Mouse (Mus musculus): ENCODE data around the gene Vdac1.

Vdac1 gene

DNA sequence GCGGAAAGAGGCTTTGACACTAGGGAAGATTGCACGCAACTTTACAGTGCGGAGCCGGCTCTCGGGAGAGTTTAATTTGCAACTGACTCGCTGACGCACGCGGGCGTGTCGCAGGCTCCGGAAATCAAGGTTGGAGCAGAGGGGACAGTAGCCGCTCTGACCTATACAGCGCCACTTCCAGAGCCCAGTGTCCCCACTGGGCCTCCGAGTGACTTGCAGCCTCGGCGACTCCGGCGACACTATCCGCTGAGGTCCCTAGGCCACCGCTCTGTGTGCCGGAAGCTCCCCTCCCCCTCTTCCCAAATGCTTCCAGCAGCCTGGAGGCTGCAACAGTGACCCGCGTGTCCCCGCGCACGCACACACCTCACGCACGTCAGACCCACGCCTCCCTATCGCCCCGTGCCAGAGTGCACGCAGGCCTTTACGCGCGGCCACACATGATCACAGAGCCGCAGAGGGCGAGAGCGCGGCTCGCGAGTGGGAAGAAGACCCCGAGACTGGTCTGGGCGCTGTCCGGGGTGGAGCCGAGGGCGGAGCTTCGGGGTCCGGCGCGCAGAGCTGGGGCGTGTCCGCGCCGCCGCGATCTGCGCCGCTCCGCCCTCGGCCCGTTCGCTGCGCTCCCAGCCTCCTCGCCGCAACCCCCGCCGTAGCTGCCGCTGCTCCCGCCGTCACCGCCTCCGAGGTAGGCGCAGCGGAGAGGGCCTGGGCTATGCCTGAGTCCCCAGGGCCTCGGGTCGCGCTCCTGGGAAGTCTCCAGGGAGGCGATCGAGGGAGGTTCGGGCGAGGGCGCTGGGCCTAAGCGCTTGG is at the start of gene Vdac1:
TSS of gene Vdac1 (plus strand) at position 390 of the 807 bp plus-strand sequence.
- peak; percentile 51 for DNase-seq (ENCODE audit: low spot score)

DNA sequence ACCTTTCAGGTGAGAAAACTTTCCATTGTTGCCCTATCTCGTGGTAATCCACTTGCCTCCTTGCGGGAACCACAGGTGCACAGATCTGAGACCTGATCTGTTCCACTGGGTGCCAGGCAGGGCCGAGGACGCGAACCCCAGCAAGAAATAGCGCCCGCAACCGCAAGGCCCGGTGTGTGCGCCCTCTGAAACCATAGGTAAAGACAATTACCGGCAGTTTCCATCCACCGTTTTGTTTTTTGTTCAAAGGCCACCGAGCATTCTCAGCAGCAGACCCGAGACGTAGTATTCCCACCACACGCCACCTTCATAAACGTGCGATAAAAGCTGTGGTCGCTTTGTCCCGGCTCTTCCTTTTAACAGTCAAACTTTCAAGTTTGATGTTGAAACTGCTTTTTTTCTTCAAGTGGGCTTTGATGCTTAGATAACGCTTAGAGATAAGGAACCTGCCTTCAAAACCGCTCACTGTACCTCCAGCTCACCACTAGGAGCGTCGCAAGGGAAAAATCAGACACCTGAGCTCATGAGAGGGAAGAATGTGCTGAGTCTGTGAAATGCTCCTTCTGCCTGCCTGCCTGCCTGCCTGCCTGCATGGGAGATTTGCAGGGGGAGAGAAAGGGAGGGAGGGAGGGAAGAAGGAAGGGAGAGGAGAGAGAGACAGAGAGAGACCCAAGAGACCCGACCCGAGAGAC is 46.4 kb upstream of the Vdac1 start:
- DNase-seq (ENCODE audit: low spot score): no peak

DNA sequence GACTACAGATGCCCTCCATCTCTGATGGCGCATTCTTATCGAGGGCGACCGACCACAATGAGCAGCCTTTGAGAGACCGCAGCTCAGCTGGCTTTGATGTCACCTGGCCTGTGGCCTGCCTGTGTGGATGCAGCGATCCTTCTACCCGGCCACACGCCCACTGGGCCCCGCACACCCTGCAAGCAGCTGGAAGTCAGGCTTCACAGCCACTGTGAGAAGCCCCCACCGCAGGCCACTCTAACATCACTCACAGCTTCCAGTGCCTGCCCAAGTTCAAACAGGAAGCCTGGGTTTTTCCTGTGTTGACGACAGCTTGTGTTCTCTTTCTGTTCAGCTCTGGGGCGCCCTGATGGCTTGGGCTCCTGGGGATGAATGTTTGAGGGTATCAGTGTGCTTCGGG is 42.2 kb upstream of the Vdac1 start:
- DNase-seq (ENCODE audit: low spot score): no peak

DNA sequence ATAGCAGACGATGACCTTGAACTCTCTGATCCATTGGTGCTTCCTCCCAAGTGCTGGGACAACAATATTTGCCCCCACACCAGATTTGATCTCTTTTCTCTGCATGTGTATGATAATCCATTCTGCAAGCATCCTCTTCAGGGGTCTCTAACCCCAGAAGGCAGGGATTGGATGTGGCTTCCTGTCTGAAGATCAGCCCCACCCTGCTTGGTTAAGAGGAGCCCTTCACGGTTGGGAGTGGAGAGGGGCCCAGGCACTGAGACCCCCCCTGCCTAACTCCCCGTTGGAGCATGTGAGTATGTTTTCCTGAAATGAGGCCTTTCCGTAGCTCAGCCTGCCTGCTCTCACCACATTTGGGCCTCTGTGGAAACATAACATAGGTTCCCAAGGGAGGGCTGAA is 41.0 kb upstream of the Vdac1 start:
- no peak for DNase-seq (ENCODE audit: low spot score)

DNA sequence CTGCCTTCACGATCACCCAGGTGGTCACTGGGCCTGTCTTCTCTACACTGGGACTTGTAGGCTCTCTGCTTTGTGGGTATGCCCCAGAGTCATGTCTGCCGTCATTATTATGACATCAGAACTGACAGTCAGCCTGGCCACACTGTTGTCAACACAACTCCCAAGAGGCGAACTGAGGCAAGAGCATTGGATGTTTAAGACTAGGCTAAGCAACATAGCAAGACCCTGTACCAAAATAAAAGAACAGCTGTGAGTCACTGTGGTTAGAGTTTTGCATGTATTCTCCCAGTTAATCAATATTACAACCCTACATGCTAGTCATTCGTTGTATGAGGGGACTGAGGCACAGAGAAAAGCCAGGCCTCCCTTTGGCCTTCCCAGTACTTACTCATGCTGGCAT is 40.1 kb upstream of the Vdac1 start:
- DNase-seq (ENCODE audit: low spot score): no peak

DNA sequence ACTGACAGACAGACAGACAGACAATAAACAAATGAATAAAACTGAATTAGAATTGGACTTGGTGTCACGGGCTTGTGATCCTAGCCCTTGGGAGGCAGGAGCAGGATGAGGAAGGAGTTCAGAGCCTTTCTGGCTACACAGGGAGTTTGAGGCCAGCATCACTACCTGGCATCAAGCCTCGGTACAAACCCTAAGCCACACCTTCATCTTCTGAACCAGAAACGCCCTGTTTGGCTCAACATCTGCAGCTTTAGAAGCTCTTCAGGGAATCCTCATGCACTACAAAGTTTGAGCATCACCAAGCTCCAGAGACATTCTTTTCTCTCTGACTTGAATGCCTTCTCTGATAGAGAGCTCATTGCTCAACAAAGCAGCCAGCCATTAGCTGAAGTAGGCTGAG is 39.1 kb upstream of the Vdac1 start:
- no peak for DNase-seq (ENCODE audit: low spot score)

DNA sequence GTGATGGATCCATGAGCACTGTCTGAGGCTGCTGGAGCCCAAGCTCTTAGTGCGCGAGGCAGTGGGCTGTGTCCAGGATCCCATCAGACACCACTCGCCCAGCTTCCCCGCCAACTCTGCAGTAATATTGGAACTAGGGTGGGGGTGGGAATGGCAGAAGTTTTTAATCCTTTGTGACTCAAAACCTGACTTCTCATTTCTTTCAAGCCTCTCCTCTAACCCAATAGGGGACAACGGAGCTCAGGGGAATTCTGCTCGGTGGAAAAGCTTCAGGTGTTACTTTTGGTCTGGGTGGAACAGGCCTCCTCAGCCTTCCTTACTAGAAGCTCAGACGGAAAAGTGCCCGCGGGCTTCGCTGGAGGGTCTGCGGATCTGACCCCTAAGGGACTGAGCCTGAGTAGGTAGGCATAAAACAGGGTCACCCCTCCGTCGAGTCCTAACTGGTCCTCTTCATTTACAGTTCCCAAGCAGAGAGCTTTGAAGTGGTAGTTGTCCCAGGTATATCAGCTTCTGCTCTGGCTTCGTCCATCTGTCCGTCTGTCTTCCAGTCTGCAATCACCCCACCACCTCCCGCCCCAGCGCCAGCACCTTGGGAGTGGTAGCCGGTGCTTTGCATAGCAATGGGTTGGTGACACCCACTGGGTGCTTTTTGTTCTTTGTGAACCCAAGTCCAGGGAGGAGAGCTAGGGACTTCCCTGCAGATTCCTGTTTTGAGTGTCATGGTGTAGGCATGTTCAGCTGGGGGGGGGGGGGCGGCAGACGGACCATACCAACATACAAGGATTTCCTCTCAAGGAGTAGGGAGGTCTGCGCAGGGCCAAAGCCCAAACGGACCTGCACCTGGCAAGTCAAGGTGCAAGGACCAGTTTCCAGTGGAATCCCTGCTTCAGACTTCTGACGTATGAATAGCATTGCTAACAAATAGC is 36.0 kb upstream of the Vdac1 start:
- DNase-seq (ENCODE audit: low spot score): no peak

DNA sequence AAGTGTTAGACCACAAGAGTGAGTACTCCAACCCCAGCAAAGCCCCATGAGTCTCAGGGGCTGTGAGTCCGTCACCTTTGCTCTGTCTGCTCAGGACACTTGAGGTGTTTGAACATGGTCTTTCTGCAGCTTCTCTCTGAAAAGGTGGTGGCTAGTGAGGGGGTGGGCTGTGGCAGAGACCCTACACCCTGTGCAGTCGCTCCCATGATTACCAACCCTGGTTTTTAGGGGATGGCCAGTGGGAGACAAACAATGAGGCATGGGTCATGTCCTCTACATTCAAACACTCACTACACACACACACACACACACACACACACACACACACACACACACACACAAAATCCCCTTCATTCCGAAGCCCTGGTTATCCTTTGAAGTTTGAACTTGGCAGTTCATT is 33.3 kb upstream of the Vdac1 start:
- no peak for DNase-seq (ENCODE audit: low spot score)

DNA sequence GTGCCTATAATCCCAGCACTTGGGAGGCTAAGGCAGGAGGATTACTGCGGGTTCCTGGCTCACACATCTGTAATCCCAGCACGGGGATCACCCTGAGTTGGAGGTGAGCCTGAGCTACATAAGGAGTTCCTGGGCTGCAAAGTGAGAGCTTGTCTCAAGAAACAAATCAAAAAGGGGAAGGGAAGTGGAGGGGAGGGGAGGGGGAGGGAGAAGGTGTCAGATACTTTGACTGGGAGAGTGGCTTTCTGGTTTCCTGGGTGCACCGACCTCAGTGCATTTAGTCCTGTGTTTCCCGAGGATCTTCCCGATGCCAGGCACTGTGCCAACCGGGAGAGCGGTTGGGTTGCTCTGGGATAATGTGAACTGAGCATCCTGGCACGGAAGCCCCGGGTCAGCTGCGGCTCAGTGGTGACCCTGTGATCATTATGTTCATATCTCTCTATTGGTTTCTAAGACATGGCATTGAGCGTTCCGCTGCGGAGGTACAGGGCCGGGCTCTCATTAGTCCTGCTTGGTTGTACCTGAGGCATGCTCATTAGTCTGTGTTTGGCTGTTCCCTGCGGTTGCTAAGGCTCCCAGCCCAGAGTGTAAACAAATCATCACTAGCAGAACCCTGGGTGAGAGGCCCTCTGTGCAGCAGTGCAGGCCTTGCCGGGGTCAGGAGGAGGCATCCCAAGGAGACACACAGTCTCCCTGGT is 28.1 kb upstream of the Vdac1 start:
- DNase-seq (ENCODE audit: low spot score): no peak

DNA sequence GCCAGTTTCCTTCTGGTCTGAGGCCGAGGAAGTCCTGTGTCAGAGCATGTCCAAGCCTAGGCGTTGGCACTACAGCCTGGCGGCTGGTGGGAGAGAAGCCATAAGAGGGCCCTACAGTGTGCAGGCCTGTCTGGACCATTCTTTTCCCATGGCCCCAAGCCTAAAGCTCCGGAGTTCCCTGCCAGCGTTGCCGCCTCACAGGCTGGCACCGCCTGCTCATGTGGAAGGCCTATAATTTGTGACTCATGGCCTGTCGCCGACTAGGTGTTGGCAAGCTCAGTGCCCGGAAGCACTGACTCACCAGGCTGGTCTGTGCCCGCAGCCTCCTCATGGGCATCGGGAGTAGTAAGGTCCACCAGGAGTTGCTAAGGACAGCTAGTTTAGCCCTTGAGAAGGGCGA is 27.0 kb upstream of the Vdac1 start:
- DNase-seq (ENCODE audit: low spot score): no peak

DNA sequence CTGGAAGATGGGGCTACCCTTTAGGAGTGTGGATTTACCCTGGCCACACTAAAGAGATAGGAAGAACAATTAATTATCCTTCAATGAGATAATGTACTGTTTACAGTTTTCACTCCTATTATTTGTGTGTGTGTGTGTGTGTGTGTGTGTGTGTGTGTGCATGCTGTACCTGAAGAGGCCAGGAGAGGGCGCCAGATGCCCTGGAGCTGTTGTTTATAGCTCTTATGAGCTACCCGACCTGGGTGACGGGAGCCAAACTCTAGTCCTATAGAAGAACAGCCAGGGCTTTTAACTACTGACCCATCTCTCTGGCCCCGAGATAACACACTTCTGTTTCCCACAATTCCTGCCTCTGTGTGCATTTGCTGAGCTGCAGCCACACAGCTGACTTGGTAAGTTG is 25.4 kb upstream of the Vdac1 start:
- DNase-seq (ENCODE audit: low spot score): no peak

DNA sequence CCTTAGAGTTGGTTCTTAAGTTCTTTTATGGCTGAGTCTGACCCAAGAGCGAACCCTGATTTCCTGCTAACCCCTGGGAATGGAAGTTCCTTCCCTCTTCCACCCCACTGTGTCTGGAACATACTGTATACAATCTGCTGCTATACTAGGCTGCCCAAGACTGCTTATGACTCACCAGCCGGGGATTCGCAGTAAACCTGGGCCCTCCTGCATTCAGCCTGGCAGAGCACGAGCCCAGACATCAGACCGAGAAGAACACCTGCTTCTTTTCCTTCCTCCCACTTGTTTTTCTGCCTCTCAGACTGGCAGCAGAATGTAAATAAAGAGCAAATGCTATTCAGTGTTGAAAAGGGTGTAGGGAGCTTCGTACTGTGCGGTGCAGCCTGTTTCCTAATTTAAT is 24.7 kb upstream of the Vdac1 start:
- DNase-seq (ENCODE audit: low spot score): no peak

DNA sequence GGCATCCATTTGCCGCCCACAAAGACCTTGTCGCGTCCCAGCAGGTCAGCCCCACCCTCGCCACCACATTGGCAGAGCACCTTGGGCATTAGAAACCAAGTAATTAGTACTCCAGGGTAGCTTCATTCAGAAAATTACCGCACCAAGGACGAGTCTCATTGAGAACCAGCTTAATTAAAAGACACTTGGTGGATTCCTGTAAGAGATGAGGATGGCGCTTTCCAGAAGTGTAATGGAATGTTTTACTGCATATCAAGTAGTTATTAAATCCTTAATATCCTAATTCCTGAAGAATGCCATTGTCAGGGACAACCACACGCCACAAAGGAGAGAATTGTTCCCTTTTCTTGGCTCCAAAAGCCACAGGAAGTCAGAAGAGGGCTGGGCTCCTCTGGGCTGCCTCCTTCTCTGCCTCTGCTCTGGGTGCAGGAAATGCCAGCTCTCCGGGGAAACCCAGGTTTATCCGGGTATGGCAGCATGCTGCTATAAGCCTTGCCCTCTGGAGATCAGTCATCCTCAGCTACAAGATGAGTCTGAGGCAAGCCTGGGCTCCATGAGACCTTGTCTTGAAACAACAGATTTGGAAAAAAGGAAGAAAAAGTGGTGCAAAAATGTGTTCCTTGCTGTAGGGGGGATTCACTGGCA is 22.9 kb upstream of the Vdac1 start:
- no peak for DNase-seq (ENCODE audit: low spot score)

DNA sequence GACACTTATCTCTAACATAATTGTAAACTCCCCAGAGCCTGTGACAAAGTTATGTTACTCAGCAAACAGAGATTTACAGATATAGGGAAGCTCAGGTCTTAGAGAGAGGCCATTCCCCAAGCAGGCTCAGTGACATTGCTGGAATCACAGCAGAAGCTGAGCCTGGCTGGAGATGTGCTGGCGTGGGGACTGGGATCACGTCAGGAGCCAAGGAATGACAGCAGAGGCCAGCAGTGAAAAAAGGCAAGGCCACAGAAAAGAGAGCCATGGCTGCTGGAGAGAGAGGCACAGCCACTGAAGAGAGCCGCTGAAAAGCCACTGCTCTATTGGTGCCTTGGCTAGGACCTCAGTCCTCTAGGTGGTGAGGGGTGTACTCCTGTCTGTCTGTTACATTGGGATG is 22.3 kb upstream of the Vdac1 start:
- no peak for DNase-seq (ENCODE audit: low spot score)

DNA sequence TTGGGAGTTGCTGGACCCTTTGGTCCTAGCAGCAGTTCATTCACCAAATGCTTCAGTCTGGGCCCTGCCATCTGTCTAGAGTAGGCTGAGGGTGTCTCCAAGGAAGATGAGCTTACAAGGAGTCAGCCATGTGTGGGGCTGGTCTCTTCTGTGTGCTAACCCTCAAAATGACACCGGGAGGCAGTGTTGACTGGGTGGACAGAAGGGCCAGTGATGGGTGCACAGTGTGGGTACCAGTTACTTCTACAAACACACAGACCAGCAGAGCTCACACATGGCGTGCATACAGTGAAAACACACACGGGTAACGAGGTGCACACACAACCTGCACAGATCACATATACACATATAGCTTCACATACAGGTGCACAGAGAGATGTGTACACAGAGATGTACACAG is 21.6 kb upstream of the Vdac1 start:
- DNase-seq (ENCODE audit: low spot score): no peak

DNA sequence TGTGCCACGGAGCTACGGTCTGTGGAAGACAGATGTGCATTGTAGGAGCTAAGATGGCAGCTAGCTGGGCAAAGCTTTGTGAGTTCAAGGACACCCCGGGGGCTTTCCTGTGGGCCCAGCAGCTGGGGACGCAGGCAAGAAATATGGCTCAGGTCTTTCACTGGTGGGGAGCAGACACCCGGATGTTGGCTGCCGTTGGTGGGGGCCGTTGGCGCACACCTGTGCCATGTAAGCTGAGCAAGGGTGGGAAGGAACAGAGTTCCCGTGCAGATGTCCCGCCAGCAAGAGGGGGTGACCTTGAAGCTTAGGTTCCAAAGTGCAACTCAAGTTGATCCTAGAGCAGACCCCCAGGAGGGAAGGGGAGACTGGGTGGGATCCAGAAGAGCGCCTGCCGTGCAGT is 21.1 kb upstream of the Vdac1 start:
- DNase-seq (ENCODE audit: low spot score): no peak

DNA sequence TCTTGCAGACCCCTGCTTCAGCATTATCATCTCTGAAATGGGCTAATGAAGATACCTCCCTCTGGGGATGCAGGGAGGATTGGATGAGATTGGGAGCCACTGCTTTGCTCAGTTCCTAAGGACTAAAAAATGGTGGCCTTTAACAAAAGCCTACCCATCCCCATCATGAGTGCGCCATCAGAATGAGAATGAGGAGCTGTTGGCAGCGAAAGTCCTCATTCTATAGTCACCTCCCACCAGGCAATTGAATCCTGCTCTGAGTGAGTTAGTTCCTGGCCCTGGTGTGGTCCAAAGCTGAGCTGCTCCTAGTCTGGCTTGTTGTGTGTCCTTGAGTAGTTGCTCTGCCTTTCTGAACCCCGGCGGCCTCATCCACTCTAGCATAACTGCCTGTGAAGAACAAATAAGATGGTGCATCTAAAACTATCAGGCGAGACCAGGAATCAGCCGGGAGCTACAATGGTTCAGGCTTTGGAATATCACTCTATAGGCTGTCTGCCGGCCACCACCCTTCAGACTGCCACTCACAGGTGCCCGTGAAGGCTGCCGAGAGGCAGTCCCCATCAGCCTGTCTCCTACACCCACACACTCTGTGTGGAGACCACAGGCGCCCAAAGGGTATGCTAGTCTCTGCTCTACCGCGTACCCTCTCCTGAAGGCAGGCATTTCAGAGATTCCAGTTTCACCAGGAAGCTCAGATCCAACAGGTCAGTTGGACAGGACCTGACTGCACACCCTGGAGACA is 20.4 kb upstream of the Vdac1 start:
- no peak for DNase-seq (ENCODE audit: low spot score)

DNA sequence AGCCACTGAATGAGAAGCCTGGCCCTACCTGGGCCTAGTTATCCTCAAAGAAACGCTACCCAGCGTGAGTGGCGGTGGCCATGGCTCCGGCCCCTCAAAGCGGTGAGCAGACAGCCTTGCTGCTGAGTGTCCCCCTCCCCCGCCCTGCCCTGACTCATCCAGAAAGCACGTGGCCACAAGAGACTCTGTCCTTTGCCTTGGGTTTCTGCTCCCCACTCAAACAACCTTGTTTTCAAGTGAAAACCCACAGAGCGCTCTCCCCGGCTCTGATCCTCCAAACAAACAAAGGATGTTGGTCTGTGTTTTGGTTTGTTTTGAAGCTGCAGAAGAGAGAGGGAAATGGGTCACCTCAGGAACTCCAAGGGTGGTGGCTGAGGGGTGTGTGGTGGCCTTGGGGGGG is 19.7 kb upstream of the Vdac1 start:
- DNase-seq (ENCODE audit: low spot score): no peak

DNA sequence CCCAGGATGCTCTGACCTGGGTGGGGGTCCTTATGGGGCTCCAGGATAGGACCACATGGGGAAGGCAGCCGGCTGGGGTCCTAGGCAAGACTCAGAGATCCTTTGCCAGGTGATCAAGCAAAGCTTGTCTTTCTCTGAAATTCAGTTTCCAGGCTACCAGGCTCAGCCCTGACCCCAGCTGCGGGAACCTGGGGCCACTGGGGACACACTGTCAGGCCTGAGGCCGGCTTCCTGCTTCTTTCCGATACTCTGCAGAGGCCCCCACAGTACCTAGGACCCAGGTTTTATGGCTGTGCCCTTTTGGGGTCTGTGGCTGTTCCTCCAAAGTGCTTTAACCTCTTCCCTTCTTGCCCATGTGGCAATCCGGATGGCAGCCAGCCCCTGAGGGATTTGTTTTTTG is 19.2 kb upstream of the Vdac1 start:
- no peak for DNase-seq (ENCODE audit: low spot score)

DNA sequence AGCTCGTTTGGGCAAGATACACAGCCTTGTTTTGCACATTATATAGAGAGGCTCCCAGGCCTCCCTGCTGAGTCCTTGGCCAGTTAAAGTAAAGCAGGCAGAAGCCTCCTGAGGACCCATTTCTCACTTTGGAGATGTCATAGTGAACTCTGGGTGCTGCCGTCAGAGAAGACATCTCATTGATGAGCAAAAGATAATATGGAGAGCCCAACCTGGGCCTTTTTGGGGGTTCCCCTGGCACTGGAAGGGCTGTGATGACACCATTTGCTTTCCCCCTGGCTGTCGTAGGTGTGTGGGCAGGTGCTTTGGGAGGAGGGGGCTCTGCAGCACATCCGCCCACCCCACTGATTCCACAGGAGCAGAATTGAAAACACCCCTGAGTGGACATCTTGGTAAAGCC is 18.4 kb upstream of the Vdac1 start:
- no peak for DNase-seq (ENCODE audit: low spot score)

DNA sequence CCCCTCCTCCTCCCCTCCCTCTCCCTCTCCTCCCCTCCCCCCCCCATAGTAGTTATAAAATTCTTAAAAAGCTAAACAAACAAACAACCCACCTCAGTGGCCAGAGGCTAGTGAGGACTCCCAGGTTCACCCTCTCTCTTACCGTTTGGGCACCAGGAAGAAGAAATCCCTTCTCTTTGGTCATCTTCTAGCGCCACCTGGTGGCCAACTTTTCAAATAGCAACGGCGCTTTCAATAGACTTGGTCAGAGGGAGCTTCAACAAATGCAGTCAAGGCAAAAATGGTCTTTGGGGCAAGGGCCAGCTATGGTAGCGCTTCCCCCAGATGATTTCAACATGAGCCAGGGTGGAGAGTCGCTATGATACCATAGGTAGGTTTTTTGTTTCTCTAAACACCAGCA is 17.5 kb upstream of the Vdac1 start:
- no peak for DNase-seq (ENCODE audit: low spot score)
